Mouse (Mus musculus) layer of hippocampus, postnatal 36 days (tissue): Measurements from ENCODE around the gene Atp6v1b1. TPM values are rescaled to one million over a fixed set of nuclear protein-coding genes. Genes with fewer than 3 reads are reported as not detected.
"Not testable (repeated sequence)": the region's sequence is repeated elsewhere in the genome, so short reads cannot be mapped to it uniquely, and the experiment has no call there.

Source experiments
- DNase-seq, 2 experiments: peaks; one replicate each; pipeline ENCODE4 v3.0.0; 2022
- total RNA-seq, 2 experiments: library from RNA; stranded (reverse); gene quantifications; 2 replicates each; pipeline ENCODE4 v1.2.3; 2021

The Atp6v1b1 gene
- total RNA-seq, 2 experiments from 2014 or later: 0.35 TPM; not detected in 1

DNA sequence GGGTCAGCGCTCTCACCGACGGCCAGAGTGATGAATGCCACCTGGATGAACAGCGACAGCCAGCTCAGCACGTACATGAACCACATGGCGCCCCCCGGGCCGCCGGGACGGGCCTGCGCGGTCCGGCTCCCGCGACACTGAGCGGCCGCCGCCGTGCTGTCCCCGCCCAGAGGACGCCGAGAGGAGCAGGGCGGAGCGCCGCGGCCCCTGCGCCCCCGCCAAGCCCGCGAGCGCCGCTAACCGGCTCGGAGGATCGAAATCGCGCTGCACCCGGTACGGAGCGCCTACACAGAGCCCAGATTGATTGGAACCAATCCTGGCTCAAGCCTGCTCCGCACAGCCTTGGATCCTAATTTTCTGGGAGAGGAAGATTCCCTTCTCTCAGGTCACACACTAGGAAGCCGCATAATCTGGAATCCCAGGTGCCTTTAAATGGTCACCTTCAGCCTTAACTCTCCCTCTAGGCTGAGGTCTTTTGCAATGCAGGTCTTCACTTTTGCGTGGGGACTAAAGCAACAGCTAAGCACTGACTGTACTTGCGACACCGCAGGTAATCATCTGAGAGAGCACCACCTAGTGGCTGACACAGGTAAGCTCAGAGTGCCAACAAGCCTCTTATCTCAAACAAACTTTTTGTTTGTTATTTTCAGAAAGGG lies 33.0 kb downstream of the Atp6v1b1 start, which contains the start of gene Tex261:
Tex261 (minus strand) TSS at position 176 of the 656 bp plus-strand sequence.
- peak; percentile 91 for DNase-seq

DNA sequence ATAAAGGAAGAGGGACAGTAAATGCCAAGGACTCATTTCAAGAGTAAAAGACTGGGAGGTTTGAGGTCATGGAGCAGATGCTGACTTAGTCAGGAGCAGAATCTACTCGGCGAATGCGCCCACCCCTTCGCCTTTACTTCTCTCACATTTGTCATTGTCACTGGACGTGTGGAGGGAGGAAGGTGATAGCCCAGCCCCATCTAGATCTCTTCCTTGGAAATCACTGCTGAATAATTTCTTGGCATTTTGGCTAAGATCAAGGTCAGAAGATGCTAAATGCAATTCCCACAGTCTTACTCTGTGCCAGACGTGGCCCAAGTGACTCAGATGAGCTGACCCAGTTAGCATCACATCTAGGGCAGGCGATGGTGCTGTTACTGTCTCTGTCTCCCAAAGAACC lies 35.5 kb downstream of the Atp6v1b1 start:
- no peak for DNase-seq

DNA sequence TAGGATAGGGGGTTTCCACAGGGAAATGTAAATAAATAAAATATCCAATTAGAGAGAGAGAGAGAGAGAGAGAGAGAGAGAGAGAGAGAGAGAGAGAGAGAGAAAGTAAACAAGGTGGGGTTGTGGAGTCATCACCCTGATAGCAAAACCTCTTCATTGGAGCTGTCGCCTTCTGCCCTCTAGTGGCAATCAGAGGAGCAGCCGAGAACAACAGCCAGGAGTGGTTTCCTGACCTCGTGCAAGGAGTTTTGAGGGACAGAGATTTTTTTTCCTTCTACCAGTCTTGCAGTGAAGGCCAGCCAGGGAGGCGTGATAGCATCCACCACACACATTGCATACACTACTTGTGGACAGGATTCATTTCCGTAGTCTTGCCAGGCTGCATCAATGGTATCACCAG lies 36.2 kb downstream of the Atp6v1b1 start:
- no peak for DNase-seq

DNA sequence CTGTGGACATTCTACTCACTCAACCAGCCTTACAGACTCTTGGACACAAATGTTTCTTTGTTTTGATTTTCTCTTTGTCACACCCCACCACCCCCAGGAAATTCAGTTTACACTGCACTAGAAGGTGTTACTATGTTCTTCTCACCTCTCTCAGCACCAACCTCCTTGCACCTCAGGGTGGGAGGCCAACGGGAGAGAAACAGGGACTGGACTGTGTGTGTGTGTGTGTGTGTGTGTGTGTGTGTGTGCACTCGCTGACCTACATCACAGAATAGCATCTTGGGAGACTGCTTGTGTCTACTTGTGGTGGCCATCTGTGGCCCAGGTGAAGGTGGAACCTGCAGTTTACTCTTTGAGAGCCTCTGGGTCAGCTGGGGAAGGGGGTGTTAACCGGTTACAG lies 43.6 kb downstream of the Atp6v1b1 start:
- no peak for DNase-seq

DNA sequence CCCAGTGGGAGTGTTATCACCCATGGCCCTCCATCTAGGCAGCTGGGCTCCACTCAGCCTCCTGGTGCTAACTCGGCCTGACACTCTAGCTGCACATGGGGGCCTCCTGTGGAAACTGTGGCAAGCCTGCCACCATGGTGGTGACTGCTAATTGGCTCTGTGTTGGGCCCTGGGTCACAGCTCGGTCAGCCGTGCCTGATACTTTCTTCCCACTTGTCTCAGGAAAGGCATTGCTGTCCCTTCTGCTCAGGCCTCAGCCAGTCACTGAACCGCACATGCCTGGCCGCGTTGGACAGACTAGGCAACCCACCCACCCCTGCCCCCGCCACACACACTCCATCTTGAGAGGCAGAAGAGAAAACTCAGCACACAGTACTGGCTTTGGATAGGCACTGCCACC lies 45.8 kb downstream of the Atp6v1b1 start:
- no peak for DNase-seq

DNA sequence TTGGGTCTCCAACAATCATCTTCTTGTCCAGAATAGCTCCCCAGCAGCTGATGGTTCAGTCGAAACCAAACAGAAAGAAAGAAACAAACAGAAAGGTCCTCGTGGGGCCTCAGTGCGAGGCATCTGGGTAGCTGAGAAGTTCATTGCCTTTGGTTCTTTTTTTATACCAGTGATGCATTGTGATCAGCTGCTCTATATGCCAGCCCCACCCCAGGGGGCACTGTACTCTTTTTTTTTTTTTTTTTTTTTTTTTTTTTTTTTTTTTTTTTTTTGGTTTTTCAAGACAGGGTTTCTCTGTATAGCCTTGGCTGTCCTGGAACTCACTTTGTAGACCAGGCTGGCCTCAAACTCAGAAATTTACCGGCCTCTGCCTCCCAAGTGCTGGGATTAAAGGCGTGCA lies 47.7 kb downstream of the Atp6v1b1 start:
- not testable (repeated sequence) for DNase-seq

DNA sequence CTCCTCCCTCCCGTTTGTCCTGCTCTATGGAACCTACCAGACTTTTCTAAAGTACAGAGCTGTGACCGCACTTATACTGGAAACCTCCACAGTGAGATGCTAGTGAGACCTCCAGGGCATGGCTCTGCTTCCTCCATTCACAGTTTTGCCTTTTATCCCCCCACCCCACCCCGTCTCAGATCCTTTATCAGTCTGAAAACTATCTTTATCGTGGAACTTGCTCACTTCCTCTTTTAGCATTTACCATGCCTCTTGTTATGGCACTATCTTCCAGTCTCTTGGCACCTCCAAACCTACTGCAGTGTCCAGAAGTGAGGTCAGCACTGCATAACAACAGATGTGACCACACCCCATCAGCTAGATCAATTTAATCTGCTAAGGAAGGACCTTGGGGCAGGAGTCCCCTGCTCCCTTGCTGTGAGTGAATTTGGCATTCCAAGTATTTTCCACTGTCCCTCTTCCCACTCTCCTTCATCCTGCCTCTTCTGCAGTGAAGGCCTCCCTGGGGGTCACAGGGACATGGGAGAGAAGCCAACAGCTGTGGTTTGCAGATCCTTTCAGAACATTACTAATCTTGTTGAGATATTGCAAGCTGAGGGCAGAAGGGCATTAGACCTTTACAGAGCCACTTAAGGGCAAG lies 48.6 kb downstream of the Atp6v1b1 start:
- DNase-seq: no peak

DNA sequence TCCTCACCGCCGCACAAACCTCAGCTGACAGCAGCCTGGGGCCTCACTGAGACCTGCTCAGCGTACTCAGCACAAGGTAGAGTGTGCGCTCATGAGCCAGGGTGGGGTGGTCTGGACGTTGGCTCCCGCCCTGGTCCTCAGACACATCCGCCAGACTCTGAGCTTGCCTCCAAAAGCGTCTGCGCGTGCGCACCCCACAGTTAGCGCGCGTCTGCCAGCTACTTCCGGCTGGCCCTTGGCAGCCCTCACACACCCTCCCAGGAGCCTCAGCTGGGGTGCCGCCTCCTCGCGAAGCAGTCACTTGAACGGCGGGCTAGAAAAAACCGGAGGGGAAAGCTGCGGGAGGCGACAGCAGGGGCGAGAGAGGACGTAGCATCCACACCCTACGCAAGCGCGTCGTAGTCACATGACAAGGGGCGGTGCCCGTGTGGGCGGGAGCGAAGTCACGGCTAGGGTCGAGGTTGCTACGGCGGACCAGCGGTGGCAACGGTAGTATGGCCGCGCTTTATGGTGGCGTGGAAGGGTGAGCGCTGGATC lies 52.0 kb downstream of the Atp6v1b1 start, which contains the start of gene Nagk:
Nagk (plus strand) TSS at position 223 of the 537 bp plus-strand sequence.
- DNase-seq: peak; percentile 88 to 91

DNA sequence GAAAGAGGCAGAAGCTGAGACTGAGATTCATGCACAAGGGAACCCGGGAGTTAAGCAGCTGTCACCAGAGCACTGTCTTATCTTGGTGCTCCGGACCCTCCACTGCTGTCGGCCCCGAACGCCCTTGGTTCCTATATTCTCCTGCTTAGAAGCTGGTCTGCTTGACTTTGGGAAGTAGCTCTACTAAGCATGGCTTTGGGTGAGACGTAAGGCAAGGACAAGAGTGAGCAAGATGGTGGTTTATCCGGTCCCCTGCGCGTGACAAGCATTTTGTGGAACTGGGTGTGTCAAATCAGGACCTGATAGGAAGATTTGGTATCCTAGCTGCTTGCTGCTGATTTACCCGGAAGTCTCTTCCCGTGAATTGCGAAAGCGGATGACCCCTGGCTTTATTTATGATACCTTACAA lies 52.7 kb downstream of the Atp6v1b1 start:
- no peak for DNase-seq

DNA sequence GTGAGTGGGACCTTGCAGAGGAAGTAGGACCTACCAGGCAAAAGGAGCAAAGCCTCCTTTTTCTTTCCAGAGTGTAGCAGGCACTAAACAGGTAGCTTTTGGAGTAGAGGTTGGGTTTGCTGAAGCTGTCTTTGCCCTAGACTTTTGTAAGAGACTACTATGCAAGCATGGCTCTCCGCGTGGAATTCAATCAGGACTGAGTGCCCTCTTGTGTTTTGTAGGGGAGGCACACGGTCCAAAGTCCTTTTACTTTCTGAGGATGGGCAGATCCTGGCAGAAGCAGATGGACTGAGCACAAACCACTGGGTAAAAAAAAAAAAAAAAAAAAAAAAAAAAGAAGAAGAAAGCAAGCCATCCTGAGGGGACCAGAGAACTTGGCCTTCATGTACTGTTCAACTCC lies 53.9 kb downstream of the Atp6v1b1 start:
- DNase-seq: no peak

DNA sequence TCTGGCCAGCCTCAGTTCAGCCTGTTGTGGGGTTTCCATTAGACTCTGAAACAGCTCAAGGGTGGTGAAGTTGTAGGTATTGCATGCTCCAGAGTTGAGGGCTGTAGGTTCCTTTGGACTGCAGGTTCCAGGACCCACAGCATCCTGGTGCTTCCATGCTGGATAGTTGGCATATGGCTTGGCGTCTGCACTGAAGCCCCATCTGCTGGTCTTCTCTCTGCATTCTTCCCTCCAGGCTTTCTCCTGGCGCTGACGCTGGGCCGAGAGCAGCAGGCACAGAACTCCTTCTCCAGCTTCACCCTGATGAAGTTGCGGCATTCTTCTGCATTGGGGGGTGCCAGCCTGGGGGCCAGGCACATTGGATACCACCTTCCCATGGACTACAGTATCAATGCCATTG lies 59.2 kb downstream of the Atp6v1b1 start:
- DNase-seq: peak in 1 of 2 experiments; percentile 26

DNA sequence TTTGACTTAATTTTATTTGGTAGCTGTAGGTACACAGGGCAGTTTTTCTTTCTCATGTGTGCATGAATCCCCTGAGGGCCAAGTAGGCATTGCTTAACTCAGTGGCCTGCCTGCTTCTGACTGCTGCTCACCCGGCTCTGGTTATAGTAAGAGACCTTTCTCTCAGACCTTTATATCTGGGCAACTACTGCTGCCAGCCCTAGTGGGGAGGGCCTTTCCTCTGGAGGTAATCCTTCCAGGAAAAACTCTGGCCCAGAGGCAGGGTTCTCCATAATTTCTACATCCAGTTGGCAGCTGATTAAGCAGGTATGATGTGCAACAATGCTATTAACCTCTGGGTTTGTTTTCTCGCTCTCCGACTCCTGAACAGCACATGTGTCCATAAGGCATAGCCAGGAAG lies 60.1 kb downstream of the Atp6v1b1 start:
- DNase-seq: no peak

Other genes with a start within 250 kb of the Atp6v1b1 start
- gene Dguok, start 236.0 kb upstream of the Atp6v1b1 start, total RNA-seq: 10 to 100 TPM; 32.7 to 41.9 TPM
- not detected for gene Actg2, start 206.7 kb upstream of the Atp6v1b1 start, total RNA-seq
- 10 to 100 TPM; 34.3 to 34.7 TPM for gene Stambp, start 170.3 kb upstream of the Atp6v1b1 start, total RNA-seq
- gene Clec4f, start 86.8 kb upstream of the Atp6v1b1 start, total RNA-seq: not detected
- not detected for gene Cd207, start 65.1 kb upstream of the Atp6v1b1 start, total RNA-seq
- not detected for gene Vax2, start 31.7 kb upstream of the Atp6v1b1 start, total RNA-seq
- not detected for gene Ankrd53, start 19.7 kb downstream of the Atp6v1b1 start, total RNA-seq
- gene Tex261, start 32.8 kb downstream of the Atp6v1b1 start, total RNA-seq: 10 to 100 TPM; 46.4 to 54.8 TPM
- gene Nagk, start 52.0 kb downstream of the Atp6v1b1 start, total RNA-seq: 10 to 100 TPM; 40.7 to 42.2 TPM
- gene Paip2b, start 88.8 kb downstream of the Atp6v1b1 start, total RNA-seq: 10 to 100 TPM; 44.7 to 56.6 TPM
- 100 to 1,000 TPM; 140 to 149 TPM for gene Zfp638, start 124.1 kb downstream of the Atp6v1b1 start, total RNA-seq